Mouse (Mus musculus) left cerebral cortex, adult 8-10 months (tissue): ENCODE results near the gene Fam111a. TPM values are rescaled to one million over a fixed set of nuclear protein-coding genes. Genes with fewer than 3 reads are reported as not detected.
"Not testable (repeated sequence)": the region's sequence is repeated elsewhere in the genome, so short reads cannot be mapped to it uniquely, and the experiment has no call there.

Experiments
- DNase-seq, 2 experiments: peaks; one replicate each; pipeline ENCODE4 v3.0.0; 2022; ENCODE audit warnings: low spot score in 2 of 2
- total RNA-seq, 4 experiments: library from RNA; stranded (reverse); gene quantifications; 2 replicates each; pipeline ENCODE4 v1.2.4; 2022

Gene Fam111a
- 1 to 10 TPM; 1.3 to 3.1 (median 1.8) TPM for total RNA-seq

DNA sequence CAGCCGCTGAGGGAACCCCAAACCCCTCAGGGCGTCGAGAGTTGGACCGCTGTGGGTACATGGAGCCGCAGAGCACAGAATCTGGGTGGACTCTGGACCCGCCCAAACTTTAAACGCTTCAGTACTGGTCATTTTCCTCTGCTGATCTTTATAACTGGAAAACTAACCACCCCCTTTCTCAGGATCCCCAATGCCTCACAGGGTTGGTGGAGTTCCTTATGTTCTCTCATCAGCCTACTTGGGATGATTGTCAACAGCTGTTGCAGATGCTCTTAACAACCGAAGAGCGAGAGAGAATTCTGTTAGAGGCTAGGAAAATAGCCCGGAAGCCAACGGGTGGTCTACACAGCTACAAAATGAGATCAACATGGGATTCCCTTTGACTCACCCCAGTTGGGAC lies at the start of gene Fam111a:
Fam111a (plus strand) TSS at position 301 of the 400 bp plus-strand sequence.
- DNase-seq, result not testable (repeated sequence)

DNA sequence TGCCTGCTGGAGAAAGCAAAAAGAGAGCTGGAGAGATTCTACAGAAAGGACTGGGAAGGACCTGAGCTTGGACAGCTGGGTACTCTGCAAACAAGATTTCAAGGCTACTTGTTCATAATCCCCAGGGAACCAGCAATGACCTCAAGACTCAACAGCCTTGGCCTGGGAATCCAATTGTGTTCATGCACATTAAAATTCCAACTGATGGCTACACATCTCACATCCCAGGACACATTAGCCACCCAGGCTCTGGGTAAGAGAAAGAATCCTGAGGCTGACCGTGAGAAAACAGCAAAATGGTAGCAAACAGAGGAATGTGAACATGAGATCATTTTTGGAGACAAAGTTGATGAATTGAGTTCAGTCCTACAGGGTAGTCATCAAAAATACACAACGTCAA lies 49.3 kb upstream of the Fam111a start:
- DNase-seq, result no peak

DNA sequence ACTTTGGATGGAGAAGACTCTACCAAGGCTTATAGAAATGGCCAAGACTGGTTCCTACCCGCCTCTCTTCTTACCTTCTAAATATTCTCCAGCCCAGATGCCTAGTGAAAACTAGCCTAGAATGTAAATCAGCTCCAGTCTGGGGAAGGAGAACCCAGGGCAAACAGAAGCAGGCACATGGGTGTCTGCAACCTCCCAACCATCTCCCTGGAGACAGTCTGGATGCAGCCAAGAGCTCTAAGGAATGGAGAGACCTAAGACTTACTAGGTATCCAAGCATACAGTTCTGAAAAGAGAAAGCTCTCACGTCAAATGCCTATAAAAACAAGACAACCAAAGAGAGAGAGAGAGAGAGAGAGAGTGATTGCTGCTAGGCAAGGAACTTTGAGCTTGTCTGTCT lies 47.6 kb upstream of the Fam111a start:
- DNase-seq, result no peak

DNA sequence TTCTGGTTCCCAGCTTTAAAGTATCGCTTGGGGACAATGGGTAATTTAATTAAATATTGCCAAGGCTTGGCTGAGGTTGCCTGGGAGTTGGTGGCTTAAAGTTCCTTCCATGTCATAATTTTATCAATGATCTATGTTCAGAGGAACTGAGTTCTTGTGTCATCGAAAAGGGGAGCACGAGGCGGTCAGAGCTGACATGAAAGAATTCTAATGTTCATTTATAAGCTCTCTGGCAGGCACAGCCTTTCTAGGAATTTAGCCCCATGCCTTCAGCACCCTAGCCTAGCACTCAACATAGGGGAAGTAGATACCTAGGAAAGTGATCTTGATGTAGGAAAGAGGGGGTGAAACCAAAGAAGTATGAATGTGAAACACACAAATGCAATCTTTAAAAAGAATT lies 47.2 kb upstream of the Fam111a start:
- no peak for DNase-seq

DNA sequence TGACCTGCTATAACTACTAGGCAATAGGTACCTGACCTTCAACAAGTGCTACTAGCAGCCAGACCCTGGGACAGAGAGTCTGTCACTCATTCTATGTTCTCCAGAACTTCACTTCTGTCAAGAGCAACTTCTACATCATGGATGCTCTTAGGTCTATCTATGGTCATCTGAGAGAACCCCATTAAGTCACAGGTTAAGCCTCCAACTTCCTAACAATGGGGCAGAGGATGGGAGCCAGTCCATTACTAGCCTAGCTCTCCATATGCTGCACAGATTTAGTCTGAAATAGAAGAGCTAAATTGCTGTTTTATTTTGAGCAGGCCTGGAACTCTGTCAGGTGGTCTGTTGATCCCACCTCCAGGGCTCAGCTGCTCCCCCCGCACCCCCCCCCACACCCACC lies 46.6 kb upstream of the Fam111a start:
- no peak for DNase-seq

DNA sequence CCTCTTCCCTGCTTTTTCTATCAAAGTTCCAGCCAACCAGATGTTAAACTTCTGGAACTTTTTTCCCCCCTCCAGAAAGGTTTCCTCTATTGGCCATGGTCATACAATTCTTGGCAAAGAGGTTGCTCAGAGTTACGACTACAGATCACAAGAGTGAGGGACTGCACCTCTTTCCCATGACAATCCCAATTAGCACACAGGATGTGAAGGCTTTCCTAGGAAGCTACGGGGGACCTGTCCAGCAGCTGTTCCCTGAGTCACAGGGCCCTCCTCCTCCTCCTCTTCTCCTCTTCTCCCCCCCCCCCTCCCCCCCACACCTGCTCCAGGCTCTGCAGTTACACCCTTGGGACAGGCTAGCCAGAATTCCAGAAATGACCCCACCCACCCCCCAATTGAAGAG lies 46.1 kb upstream of the Fam111a start:
- DNase-seq, result no peak

DNA sequence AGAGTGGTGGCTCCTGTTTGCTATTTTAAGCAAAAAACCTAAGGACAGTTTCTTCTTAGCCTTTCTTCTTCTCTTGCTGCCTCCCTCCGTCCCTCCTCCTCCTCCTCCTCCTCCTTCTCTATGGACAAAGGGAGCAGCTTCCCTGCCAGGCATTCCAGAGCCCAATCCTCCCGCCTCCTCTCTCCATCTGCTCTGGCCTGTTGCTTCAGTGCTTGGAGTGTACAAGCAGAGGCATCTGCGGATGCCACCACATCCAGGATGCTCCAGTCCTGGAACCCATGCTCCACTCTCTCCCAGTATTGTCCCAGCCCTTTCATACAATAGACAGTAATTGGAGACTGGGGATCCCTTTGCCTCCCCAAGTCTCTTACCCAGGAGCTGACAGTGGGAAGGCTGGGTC lies 45.4 kb upstream of the Fam111a start:
- peak; percentile 30 to 86 for DNase-seq

DNA sequence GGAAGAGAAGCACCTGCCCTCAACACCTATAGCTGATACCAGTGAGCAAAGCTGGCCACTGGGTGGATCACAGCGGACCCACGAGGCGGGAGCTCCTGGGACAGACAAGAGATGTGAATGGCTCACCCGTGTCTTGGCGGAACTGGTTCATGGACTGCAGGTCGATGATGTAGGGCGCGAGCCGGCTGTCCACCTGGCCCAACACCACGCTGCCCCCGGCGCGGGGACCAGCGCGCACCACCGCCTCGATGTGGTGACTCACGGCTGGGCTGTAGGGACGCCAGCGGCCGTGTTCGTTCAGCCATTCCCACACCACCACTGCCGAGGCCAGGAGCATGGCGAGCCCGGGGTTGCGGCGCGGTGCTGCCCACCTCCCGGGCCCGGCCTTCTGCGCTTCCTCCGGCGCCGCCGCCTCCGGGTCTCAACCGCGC lies 44.6 kb upstream of the Fam111a start:
- peak; percentile 40 to 48 for DNase-seq

DNA sequence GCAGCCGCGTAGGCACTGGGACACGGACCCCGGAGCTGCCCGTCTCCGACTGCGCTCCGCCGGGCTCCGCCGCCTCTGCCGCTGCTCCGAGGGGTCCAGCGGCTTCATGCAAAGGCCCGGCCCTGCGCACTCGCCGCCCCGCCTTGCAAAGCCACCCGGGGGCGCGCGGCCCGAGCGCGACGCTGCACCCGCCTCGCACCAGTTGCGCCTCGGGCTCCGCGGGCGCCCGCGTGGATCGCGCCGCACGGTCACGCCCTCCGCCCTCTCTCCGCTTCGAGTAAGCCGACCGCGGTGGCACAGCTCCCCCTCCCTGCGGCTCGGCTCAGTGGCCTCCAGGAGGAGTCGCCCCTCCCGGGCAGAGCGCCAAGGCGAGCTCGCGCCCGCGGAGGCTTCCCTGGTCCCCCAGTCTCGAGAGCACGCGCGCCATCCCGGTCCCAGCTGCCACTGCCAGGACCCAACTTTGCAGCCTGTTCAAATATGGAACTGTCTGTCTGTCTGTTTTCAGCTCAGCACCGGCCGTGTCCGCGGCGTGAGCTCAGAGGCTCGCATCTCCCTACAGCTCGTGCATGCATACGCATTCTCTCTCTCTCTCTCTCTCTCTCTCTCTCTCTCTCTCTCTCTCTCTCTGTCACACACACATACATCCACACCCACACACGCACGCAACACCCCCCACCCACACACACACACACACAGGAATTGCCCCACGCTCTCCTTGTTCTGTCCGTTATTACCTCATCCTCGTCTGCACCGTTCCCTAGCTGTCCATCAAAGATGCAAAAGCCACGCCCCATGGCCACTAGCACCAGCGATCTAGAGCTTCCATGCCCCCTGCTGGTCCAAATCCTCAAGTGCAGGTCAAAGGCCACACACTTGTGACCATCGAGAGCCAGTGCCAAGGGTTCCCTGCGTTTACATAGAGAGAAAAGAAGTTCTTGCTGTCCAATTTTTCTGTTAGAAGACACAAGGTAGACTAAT lies 43.9 kb upstream of the Fam111a start, which contains the start of gene Dtx4:
Dtx4 (minus strand) TSS at position 85 of the 978 bp plus-strand sequence.
- peak; percentile 92 to 94 for DNase-seq

DNA sequence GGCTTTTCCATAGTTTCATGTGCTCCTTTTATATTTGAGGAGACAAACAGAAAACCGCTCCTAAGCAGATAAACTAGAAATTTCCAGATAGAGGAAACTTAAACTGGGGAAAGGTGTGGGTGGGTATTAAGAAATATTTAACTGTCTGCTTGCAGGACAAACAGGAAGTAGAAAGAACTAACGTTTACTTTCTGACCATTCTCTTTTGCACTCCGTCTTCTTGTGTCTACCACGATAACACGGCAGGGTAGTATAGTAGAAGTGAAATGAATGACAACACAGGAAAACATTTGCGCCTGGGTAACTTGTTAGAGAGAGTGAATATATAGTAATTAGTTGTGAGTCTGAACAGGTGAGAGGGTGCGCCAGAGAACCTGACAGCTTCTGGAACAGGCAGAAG lies 42.8 kb upstream of the Fam111a start:
- DNase-seq, result no peak

DNA sequence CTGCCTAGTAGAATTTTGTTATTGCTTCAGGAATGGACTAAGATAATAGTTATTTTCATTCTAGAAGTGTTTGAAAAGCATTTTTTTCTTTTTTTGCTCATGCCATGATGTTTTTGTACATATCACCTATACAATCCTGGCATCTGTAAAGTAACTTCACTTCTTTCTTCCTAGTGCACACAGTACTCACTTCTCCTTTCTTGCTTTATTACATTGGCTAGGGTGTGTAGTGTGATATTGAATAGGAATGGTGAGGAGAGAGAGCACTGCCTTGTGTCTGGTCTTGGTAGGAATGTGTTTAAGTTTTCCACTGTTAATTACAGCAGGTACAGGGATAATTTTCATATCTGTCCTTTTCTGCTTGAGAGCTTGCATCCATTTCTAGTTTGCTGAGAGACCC lies 30.9 kb upstream of the Fam111a start:
- no peak for DNase-seq

DNA sequence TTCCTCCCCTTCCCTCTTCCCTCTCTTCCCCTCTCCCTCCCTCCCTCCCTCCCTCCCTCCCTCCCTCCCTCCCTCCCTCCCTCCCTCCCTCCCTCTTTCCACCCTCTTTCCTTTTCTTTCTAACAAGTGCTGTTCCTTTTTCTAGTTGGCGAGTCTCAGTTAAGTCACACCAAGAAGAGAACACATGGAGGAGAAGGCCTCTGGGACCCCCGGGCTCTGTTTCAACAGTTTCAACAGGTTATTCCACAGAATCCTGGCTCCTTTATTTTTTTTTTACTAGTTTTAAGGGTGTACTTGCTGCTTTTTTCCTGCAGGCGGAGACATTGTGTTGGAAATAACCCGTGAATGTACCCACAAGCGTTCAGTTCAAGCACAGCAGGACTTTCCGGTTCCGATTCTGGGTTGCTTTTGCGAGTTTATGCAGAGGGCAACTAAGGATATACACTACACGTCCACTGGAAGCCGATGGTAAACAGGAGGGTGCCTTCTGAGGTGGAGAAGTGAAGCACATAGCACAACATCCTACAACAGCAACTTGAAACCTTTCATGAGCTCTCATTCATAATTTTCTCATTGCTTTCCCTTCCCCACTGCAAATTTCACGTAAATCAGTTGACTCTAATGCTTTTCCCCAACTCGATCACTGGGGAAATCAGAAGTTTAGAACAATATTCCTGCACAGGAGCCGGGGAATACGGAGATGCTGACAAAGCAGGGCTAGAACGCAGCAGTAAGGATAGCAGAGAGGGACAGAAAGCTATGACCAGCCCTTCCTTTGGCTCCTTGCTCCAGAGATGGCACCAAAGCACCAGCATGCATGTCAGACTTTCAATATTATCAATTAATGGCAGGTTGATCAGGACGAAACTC lies 27.6 kb upstream of the Fam111a start:
- DNase-seq, result peak; percentile 47 to 59

DNA sequence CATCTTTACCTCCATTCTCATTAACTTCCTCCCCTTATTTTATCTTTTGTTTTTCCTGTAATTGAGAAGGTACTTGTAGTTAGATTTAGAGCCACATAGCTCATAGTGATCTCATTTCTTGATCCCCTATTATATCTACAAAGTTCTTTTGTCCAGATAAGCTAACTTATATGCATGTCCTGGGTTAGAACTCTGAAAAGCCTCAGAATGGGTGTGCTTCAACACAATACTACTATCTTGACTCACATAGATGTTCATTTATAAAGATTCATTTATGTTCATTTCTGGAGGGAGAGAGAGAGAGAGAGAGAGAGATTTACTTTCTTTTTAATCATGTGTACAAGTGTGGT lies 27.0 kb upstream of the Fam111a start:
- no peak for DNase-seq

DNA sequence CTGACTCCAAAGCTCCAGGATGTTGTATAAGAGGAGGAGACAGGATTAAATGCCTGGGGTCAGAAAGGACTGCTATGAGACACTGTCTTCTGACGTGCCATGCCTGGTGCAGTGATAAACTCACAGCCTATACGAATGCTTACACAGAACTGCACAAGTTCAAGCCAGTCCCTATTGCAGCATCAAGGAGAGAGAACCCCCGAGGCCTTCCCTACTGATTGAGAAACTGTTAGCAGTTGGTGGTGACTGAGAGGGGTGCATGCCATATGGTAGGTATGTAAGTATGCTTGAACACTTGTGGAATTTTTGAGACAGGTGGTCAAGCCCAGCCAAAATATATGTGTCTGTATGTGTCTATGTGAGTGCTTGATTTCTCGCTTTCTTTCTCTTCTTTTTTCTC lies 22.2 kb upstream of the Fam111a start:
- DNase-seq, result no peak

DNA sequence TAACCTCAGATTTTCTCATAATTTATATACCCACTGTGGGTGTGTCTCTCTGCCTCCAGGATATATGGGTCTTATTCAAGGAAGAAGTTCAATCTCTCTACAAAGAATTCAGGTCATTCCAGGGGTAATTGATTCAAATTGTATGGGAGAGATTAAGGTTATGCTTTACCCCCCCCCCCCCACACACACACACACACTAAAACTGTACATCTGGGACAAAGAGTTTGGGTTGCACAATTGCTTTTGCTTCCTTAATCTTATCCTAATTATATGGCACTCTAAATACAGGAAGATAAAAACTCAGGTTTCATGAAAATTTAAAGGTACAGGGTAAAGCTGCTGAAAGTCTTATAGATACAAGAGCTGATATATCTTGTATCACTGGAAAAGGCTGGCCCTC lies 8.4 kb upstream of the Fam111a start:
- no peak for DNase-seq

DNA sequence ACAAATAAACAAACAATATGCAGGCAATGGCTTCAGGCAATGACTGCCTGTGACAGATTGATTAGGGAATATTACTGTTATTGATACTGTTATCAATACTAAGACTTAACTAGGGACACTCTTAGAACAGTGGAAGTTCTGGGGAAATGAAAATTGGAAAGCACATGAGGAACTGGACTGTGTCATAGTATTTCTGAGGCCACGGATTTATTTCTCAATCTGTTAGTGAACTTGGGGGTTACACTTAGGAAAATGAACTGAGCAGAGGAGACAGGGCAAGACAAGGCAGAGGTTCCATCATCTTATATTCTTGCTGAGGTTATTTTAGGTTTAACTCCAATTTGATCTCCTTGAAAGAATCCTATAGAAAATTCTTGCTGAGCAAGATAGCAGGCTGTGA lies 5.6 kb upstream of the Fam111a start:
- DNase-seq, result no peak

DNA sequence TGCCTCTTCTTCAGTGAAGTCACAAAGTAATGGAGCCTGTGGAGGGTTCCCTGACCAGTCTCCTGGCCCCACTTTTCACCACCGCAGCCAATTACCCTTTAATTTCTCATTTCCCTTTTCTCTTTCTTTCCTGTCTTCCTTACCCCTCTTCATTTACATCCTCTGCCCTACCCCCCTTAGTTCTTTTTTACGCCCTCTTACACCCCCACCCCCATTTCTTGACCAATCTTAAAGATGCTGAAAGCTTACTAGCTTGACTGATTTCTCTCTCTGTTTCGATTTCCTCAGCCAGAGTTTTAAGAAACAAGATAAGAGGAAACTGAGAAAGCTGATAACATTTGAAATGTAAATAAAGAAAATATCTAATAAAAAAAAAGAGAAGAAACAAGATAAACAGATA lies 4.8 kb upstream of the Fam111a start:
- DNase-seq, result no peak

DNA sequence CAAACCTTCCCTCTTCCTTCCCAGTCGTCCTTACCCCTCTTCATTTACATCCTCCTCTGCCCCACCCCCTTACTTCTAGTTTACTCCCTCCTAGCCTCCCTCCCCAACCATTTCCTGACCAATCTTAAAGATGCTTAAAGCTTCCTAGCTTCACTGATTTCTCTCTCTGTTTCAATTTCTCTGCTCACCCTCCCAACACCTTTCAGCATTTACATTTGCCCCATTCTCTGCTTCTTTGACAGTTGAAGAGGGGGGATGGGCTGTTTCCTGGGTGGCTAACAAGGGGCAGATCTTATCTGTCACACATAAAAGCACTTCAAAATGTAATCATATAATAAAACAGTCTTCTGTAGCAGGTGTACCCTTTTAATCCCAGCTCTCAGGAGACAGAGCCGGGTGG lies 3.9 kb upstream of the Fam111a start:
- no peak for DNase-seq

DNA sequence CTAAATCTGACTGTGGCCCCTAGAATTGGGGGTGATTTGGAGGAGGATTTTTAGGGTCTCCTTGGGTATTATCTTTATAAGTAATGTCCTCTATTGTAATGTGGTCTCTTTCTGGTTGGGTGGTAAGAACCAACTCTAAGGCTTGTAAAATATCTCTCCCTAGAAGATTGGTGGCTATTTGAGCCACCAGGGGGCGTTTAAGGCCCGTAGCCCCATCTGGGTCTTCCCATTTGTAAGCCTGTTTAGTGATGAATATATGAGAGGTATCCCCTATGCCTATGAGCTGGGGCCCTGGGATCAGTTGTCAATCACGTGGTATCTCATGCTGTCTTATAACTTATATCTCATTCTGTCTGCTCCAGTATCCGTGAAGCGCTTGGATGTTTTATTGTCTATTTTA lies 3.6 kb downstream of the Fam111a start:
- no peak for DNase-seq

DNA sequence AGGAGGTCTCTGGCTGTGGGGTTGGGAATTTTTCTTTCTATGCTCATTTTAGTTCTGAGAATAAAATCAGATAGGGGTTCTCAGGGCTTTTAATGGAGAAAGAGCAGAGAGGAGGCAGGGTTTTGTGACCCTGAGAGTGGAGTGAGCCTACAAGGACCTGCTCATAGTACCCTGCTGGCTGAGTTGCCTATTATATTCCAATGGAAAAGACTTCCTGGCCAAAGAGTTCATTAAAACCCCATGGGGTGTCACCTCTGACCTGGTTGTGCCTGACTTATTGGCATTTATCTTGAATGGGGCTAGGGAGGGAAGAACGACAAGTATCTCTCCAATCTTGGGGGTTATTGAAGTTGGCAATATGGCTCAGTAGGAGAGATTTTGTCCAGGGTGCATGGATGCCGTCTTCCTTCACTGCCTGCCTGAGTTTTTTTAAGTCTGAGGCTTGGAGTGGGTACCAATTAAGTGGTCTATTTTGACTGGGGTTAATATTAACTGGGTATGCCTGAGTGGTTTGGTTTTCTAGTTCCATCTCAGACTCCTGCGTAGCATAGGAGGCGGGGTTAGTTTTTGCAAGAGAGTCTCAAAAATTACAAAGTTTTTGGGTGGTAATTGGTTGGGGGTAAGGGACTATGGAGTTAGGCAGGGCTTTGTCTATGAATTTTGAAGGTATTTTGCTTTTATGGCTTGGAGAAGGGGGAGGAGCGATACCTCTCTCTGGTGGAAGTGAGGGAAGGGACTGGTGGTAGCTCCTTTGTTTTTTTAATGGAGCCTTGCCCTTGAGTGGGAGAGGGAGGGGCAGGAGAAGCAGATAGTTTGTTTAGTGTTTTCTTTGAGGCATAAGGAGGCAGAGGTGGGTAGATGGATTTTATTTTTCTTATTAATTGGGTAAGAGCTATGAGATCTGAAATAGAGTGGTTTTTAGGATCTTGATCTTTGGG lies 4.7 kb downstream of the Fam111a start:
- DNase-seq, result no peak

DNA sequence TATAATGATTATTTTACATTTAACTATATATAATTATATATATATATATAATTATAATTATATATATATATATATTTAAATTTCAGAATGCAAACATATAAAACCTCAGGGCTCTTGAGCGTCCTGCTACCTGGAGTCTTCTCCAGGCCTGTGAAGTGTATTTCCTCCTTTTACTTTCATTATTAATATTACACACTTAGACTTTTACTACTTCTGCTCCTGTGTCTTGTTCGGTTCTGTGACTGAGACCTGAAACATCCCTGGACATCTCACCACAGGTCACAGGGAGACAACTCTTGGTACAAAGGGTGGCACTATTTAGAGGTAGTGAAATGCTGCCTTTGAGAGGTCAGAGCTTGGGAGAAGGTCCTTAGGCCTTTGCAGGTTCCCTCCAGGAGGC lies 10.8 kb downstream of the Fam111a start:
- no peak for DNase-seq
